Comparison of ENCODE assay signal across 24 mouse cellular contexts in genomic region chr13:32311476-32311875, GRCm38 (mm10).
"Had no signal": no experiment of that assay in that cellular context is flagged by ENCODE, and none has a peak within 500 bp of the region (broad histone marks: within the 10 kb centered on the region; RNA-seq: fewer than 3 reads in every experiment).

No protein-coding gene starts in this region.

- DNase-seq: gastrocnemius, postnatal 14 days; gastrocnemius, postnatal 36 days; heart, adult 18-20 months; heart, postnatal 10 days; heart, postnatal 4 days; kidney, adult 18-20 months; kidney, adult 8-10 months; kidney, postnatal 10 days; kidney, postnatal 25 days; kidney, postnatal 4 days; liver had no signal

- H3K4me2 ChIP-seq: heart, embryonic 12.5 days; hindbrain, embryonic 12.5 days; hindbrain, embryonic 14.5 days; limb, embryonic 12.5 days; liver, embryonic 11.5 days had no signal

- H3K9me3 ChIP-seq: heart, embryonic 10.5 days; heart, embryonic 12.5 days; hindbrain, embryonic 10.5 days; hindbrain, embryonic 12.5 days; limb, embryonic 10.5 days; limb, embryonic 12.5 days had no signal

- ATAC-seq: hindbrain, embryonic 16.5 days; inflammation-experienced regulatory T-cells, adult 6 months; intestine, postnatal 0 days had no signal

- H3K27me3 ChIP-seq: heart, embryonic 12.5 days; hindbrain, embryonic 12.5 days; limb, embryonic 12.5 days had no signal

- H3K4me1 ChIP-seq: heart, embryonic 10.5 days; heart, embryonic 12.5 days; hindbrain, embryonic 10.5 days; hindbrain, embryonic 12.5 days had no signal

- H3K4me3 ChIP-seq: heart, embryonic 10.5 days; heart, embryonic 12.5 days; hindbrain, embryonic 10.5 days; hindbrain, embryonic 12.5 days; layer of hippocampus, adult 2 months; left cerebral cortex, adult 2 months; limb, embryonic 10.5 days; limb, embryonic 12.5 days had no signal

- H3K27ac ChIP-seq: heart, embryonic 10.5 days; hindbrain, embryonic 10.5 days; hindbrain, embryonic 12.5 days; hindbrain, embryonic 14.5 days; layer of hippocampus, adult 2 months; left cerebral cortex, adult 2 months; limb, embryonic 10.5 days; limb, embryonic 12.5 days had no signal

- H3K9ac ChIP-seq: heart, embryonic 12.5 days; hindbrain, embryonic 12.5 days; hindbrain, embryonic 14.5 days; limb, embryonic 12.5 days had no signal

- H3K36me3 ChIP-seq: heart, embryonic 10.5 days; heart, embryonic 12.5 days; hindbrain, embryonic 10.5 days; hindbrain, embryonic 12.5 days; limb, embryonic 10.5 days; limb, embryonic 12.5 days had no signal
